Mouse (Mus musculus) embryonic facial prominence, embryonic 13.5 days (tissue): Measurements from ENCODE around the gene Tead1. TPM values are rescaled to one million over a fixed set of nuclear protein-coding genes. Genes with fewer than 3 reads are reported as not detected.

Experiments
- ATAC-seq: fragments of 200-750 bp; cut with Nextera tagmentation; 2 replicates; pipeline ENCODE4 v1.8.0; 2017; ENCODE audit warnings: low read depth; ENCODE audit not compliant: insufficient number of reproducible peaks, insufficient read depth, low FRiP score, low TSS enrichment
- H3K27ac ChIP-seq: fragments of 300-500 bp; sonication (generic); 2 replicates; pipeline ENCODE4 v1.5.1; 2015; ENCODE audit warnings: moderate library complexity, mild to moderate bottlenecking, inconsistent platforms
- H3K27me3 ChIP-seq: fragments of 300-500 bp; sonication (generic); 2 replicates; pipeline ENCODE4 v1.6.1; 2015; ENCODE audit warnings: mild to moderate bottlenecking, inconsistent platforms
- H3K36me3 ChIP-seq: fragments of 300-500 bp; sonication (generic); 2 replicates; pipeline ENCODE4 v1.6.1; 2015; ENCODE audit warnings: mild to moderate bottlenecking, inconsistent platforms
- H3K4me1 ChIP-seq: fragments of 300-500 bp; sonication (generic); 2 replicates; pipeline ENCODE4 v1.6.1; 2015; ENCODE audit warnings: inconsistent platforms
- H3K4me2 ChIP-seq: fragments of 300-500 bp; sonication (generic); 2 replicates; pipeline ENCODE4 v1.6.1; 2015; ENCODE audit warnings: moderate library complexity, mild to moderate bottlenecking, inconsistent platforms
- H3K4me3 ChIP-seq: fragments of 300-500 bp; sonication (generic); 2 replicates; pipeline ENCODE4 v1.5.1; 2015; ENCODE audit warnings: mild to moderate bottlenecking, inconsistent platforms
- H3K9ac ChIP-seq: fragments of 300-500 bp; sonication (generic); 2 replicates; pipeline ENCODE4 v1.6.1; 2015; ENCODE audit warnings: mild to moderate bottlenecking, inconsistent platforms
- H3K9me3 ChIP-seq: fragments of 300-500 bp; sonication (generic); 2 replicates; pipeline ENCODE4 v1.6.1; 2016; ENCODE audit warnings: inconsistent platforms
- WGBS: fragments of 180-500 bp; shearing (Covaris S2); methylation state at CpG from one replicate; pipeline ENCODE4 v1.1.7; 2015; ENCODE audit warnings: mixed read lengths; 5-methylcytosine and 5-hydroxymethylcytosine counted together
- polyA plus RNA-seq: library from polyadenylated mRNA; unstranded; fragments of >200 nt; fragmentation: Nextera tagmentation; extraction: Ambion mirVana; gene quantifications from 2 replicates; pipeline ENCODE4 v1.2.1, GENCODE M21; 2015

The Tead1 gene
- polyA plus RNA-seq, 1 experiment from 2014 or later, result 44.9 TPM

- 69% methylated on average over 2 of the region's 2 CpGs for WGBS
- Histone ChIP-seq H3K27me3 (no peaks in the 10 kb centered on the region), H3K36me3 (peaks cover 10% of the 10 kb centered on the region), H3K9ac (no peak overlapping the region), H3K27ac (0 out of 2 replicates have a peak overlapping the region, but pooled peaks have one; percentile 7), H3K4me3 (no peak overlapping the region), H3K4me2 (no peak overlapping the region), H3K4me1 (peaks cover 63% of the 10 kb centered on the region), H3K9me3 (no peaks in the 10 kb centered on the region)
- no peak for ATAC-seq
These were observed 83.8 kb downstream of the Tead1 start for GRCm38 (mm10) chr7:112762870-112763269.

GRCm38 (mm10) chr7:112763513-112763912 is 84.4 kb downstream of the Tead1 start:
- WGBS, result 72% methylated on average over 3 of the region's 3 CpGs
- H3K9me3 ChIP-seq, result no peaks in the 10 kb centered on the region
- peaks cover 10% of the 10 kb centered on the region for H3K36me3 ChIP-seq
- H3K27ac ChIP-seq, result no peak overlapping the region
- no peak overlapping the region for H3K4me3 ChIP-seq
- no peak for ATAC-seq
- H3K27me3 ChIP-seq, result no peaks in the 10 kb centered on the region
- H3K9ac ChIP-seq, result no peak overlapping the region
- H3K4me1 ChIP-seq, result peaks cover 57% of the 10 kb centered on the region
- no peak overlapping the region for H3K4me2 ChIP-seq

GRCm38 (mm10) chr7:112764921-112765320 is 85.8 kb downstream of the Tead1 start:
- Histone ChIP-seq H3K36me3 (peaks cover 3% of the 10 kb centered on the region; the same call in 1 of the 2 replicates), H3K4me3 (no peak overlapping the region), H3K4me1 (peaks cover 59% of the 10 kb centered on the region), H3K27ac (no peak overlapping the region; the same call in 1 of the 2 replicates), H3K27me3 (no peaks in the 10 kb centered on the region), H3K9me3 (no peaks in the 10 kb centered on the region), H3K9ac (no peak overlapping the region), H3K4me2 (no peak overlapping the region)
- ATAC-seq, result no peak
- WGBS, result 88% methylated on average over 4 of the region's 4 CpGs

- Histone ChIP-seq H3K9me3 (no peaks in the 10 kb centered on the region), H3K27me3 (no peaks in the 10 kb centered on the region), H3K9ac (no peak overlapping the region), H3K4me2 (no peak overlapping the region), H3K4me1 (peaks cover 47% of the 10 kb centered on the region), H3K4me3 (no peak overlapping the region), H3K27ac (peak overlapping the region; percentile 51), H3K36me3 (no peaks in the 10 kb centered on the region)
- WGBS, result 26% methylated on average over 2 of the region's 2 CpGs
- ATAC-seq, result no peak
These were observed 90.7 kb downstream of the Tead1 start for GRCm38 (mm10) chr7:112769866-112770265.

- H3K4me3 ChIP-seq, result no peak overlapping the region
- ATAC-seq, result no peak
- WGBS, result 82% methylated on average over 6 of the region's 6 CpGs
- no peaks in the 10 kb centered on the region for H3K9me3 ChIP-seq
- H3K27ac ChIP-seq, result no peak overlapping the region
- no peak overlapping the region for H3K4me2 ChIP-seq
- no peaks in the 10 kb centered on the region for H3K36me3 ChIP-seq
- H3K9ac ChIP-seq, result no peak overlapping the region
- H3K27me3 ChIP-seq, result no peaks in the 10 kb centered on the region
- peaks cover 61% of the 10 kb centered on the region for H3K4me1 ChIP-seq
These were observed 92.3 kb downstream of the Tead1 start for GRCm38 (mm10) chr7:112771461-112771860.

GRCm38 (mm10) chr7:112772777-112773176 is 93.7 kb downstream of the Tead1 start:
- Histone ChIP-seq H3K4me2 (no peak overlapping the region), H3K9me3 (no peaks in the 10 kb centered on the region), H3K27me3 (no peaks in the 10 kb centered on the region), H3K4me3 (no peak overlapping the region), H3K36me3 (no peaks in the 10 kb centered on the region), H3K4me1 (peaks cover 68% of the 10 kb centered on the region), H3K9ac (no peak overlapping the region), H3K27ac (no peak overlapping the region)
- ATAC-seq, result no peak
- 56% methylated on average over 6 of the region's 6 CpGs for WGBS

GRCm38 (mm10) chr7:112773601-112774000 is 94.5 kb downstream of the Tead1 start:
- peaks cover 67% of the 10 kb centered on the region for H3K4me1 ChIP-seq
- no peak for ATAC-seq
- H3K4me3 ChIP-seq, result no peak overlapping the region
- H3K9ac ChIP-seq, result no peak overlapping the region
- no peak overlapping the region for H3K27ac ChIP-seq
- 89% methylated on average over 4 of the region's 4 CpGs for WGBS
- H3K9me3 ChIP-seq, result no peaks in the 10 kb centered on the region
- H3K27me3 ChIP-seq, result no peaks in the 10 kb centered on the region
- H3K36me3 ChIP-seq, result no peaks in the 10 kb centered on the region
- H3K4me2 ChIP-seq, result no peak overlapping the region

GRCm38 (mm10) chr7:112775816-112776215 is 96.7 kb downstream of the Tead1 start:
- Histone ChIP-seq H3K4me2 (no peak overlapping the region), H3K9ac (0 out of 2 replicates have a peak overlapping the region, but pooled peaks have one; percentile 11), H3K27me3 (no peaks in the 10 kb centered on the region), H3K4me3 (no peak overlapping the region), H3K4me1 (peaks cover 66% of the 10 kb centered on the region), H3K27ac (no peak overlapping the region; the same call in 1 of the 2 replicates), H3K9me3 (no peaks in the 10 kb centered on the region), H3K36me3 (no peaks in the 10 kb centered on the region)
- ATAC-seq, result no peak
- WGBS, result 34% methylated on average over 5 of the region's 5 CpGs

GRCm38 (mm10) chr7:112776670-112777069 is 97.6 kb downstream of the Tead1 start:
- ATAC-seq, result no peak
- 64% methylated on average over 5 of the region's 5 CpGs for WGBS
- no peak overlapping the region for H3K27ac ChIP-seq

GRCm38 (mm10) chr7:112779636-112780035 is 100.5 kb downstream of the Tead1 start:
- no peak; the same call in 1 of the 2 replicates for ATAC-seq
- Histone ChIP-seq H3K4me2 (no peak overlapping the region), H3K9ac (no peak overlapping the region), H3K4me1 (peaks cover 49% of the 10 kb centered on the region), H3K27ac (peak overlapping the region; percentile 11; the same call in 1 of the 2 replicates), H3K36me3 (no peaks in the 10 kb centered on the region), H3K4me3 (no peak overlapping the region), H3K27me3 (no peaks in the 10 kb centered on the region), H3K9me3 (no peaks in the 10 kb centered on the region)
- WGBS, result 46% methylated on average over 6 of the region's 6 CpGs

More at GRCm38 (mm10) chr7:112776670-112777069, 97.6 kb downstream of the Tead1 start:
- Histone ChIP-seq H3K4me1 (peaks cover 63% of the 10 kb centered on the region), H3K27me3 (no peaks in the 10 kb centered on the region), H3K36me3 (no peaks in the 10 kb centered on the region), H3K9ac (no peak overlapping the region), H3K9me3 (no peaks in the 10 kb centered on the region), H3K4me2 (no peak overlapping the region), H3K4me3 (no peak overlapping the region)

GRCm38 (mm10) chr7:112780910-112781309 is 101.8 kb downstream of the Tead1 start:
- Histone ChIP-seq H3K4me3 (no peak overlapping the region), H3K27ac (no peak overlapping the region), H3K36me3 (no peaks in the 10 kb centered on the region), H3K4me1 (peaks cover 42% of the 10 kb centered on the region), H3K9ac (no peak overlapping the region), H3K9me3 (no peaks in the 10 kb centered on the region), H3K4me2 (no peak overlapping the region), H3K27me3 (no peaks in the 10 kb centered on the region)
- ATAC-seq, result no peak
- 83% methylated on average over 6 of the region's 6 CpGs for WGBS

GRCm38 (mm10) chr7:112781987-112782386 is 102.9 kb downstream of the Tead1 start:
- Histone ChIP-seq H3K4me2 (no peak overlapping the region), H3K4me1 (peaks cover 42% of the 10 kb centered on the region), H3K9me3 (no peaks in the 10 kb centered on the region), H3K9ac (no peak overlapping the region), H3K4me3 (no peak overlapping the region), H3K36me3 (no peaks in the 10 kb centered on the region), H3K27me3 (no peaks in the 10 kb centered on the region), H3K27ac (no peak overlapping the region)
- no peak for ATAC-seq
- WGBS, result 62% methylated on average over 8 of the region's 8 CpGs
